ENCODE assay signal across 10 mouse cellular contexts in genomic region chr5:43842011-43842285, GRCm38 (mm10). TPM values are rescaled to one million over a fixed set of nuclear protein-coding genes. Genes with fewer than 3 reads are reported as not detected.
DNase-seq lines count a peak whose midpoint lies in the region; ATAC-seq and TF ChIP-seq lines count a peak whose summit lies in the region.
"Had no signal": no experiment of that assay in that cellular context is flagged by ENCODE, and none has a peak within 500 bp of the region (broad histone marks: within the 10 kb centered on the region; RNA-seq: fewer than 3 reads in every experiment).

No protein-coding gene starts in this region.

- dilution Hi-C loops in CH12.LX (cut with MboI; ENCODE audit: extremely low pct_ligation_motif_present, extremely low pct_unique_long_range_greater_than_20kb, low sequenced_read_pairs): no loop called here

- TF ChIP-seq POLR2A in CH12.LX (IDR thresholded peaks at IDR 0.05; ENCODE audit: low read depth, low read length): no peak

- H3K27ac ChIP-seq in kidney, postnatal 0 days: no peak overlapping the region
- H3K27ac ChIP-seq in CH12.LX (ENCODE audit: insufficient read depth, low read depth): no peak overlapping the region
- H3K27ac ChIP-seq: embryonic facial prominence, embryonic 10.5 days; hindbrain, embryonic 13.5 days had no signal

- DNase-seq in kidney, postnatal 0 days (ENCODE audit: low spot score): no peak
- no peak for DNase-seq in kidney, postnatal 36 days
- DNase-seq in CH12.LX (ENCODE audit: extremely low read depth): peak; percentile 52
- no peak for DNase-seq in adrenal gland, adult 8-10 months
- DNase-seq: thymus, postnatal 36 days had no signal

- no peak for TF ChIP-seq CTCF in kidney, postnatal 0 days (IDR thresholded peaks at IDR 0.05; ENCODE audit: low read depth)
- no peak for TF ChIP-seq CTCF in CH12.LX (conservative IDR thresholded peaks at IDR 0.05 in 1 of 2, IDR thresholded peaks at IDR 0.05 in 1 of 2; ENCODE audit: low read depth in 2 of 2, low read length in 2 of 2)

- no peaks in the 10 kb centered on the region for H3K36me3 ChIP-seq in kidney, postnatal 0 days (ENCODE audit: insufficient read depth, low read length)
- H3K36me3 ChIP-seq in CH12.LX (replicated peaks in 1 of 2; ENCODE audit: control insufficient read depth in 1 of 2, insufficient read depth in 1 of 2, low read length in 1 of 2): peaks cover 0 to 2% of the 10 kb centered on the region in 2 experiments
- H3K36me3 ChIP-seq: embryonic facial prominence, embryonic 10.5 days; hindbrain, embryonic 13.5 days had no signal

- TF ChIP-seq EP300 in CH12.LX (IDR thresholded peaks at IDR 0.05; ENCODE audit: low read length): no peak

- in situ Hi-C loops in CH12.LX (cut with MboI; ENCODE audit: low pct_ligation_motif_present, low pct_unique_long_range_greater_than_20kb, low sequenced_read_pairs): no loop called here

- 74% methylated on average over 5 of the region's 5 CpGs for WGBS in kidney, postnatal 0 days

- H3K9me3 ChIP-seq in kidney, postnatal 0 days (replicated peaks; ENCODE audit: low read length): no peaks in the 10 kb centered on the region
- peaks cover 11% of the 10 kb centered on the region for H3K9me3 ChIP-seq in CH12.LX (replicated peaks; ENCODE audit: low read length)
- H3K9me3 ChIP-seq: hindbrain, embryonic 13.5 days had no signal

- H3K27me3 ChIP-seq in kidney, postnatal 0 days (ENCODE audit: insufficient read depth, low read length): no peaks in the 10 kb centered on the region
- H3K27me3 ChIP-seq in CH12.LX (replicated peaks): no peaks in the 10 kb centered on the region
- H3K27me3 ChIP-seq: hindbrain, embryonic 13.5 days had no signal

- H3K4me1 ChIP-seq in kidney, postnatal 0 days (replicated peaks; ENCODE audit: insufficient read depth, low read length): no peaks in the 10 kb centered on the region
- H3K4me1 ChIP-seq in CH12.LX (ENCODE audit: control insufficient read depth in 1 of 2, insufficient read depth in 2 of 2): peaks cover 3 to 36% of the 10 kb centered on the region in 2 experiments

- H3K9ac ChIP-seq in kidney, postnatal 0 days (ENCODE audit: low read depth, low read length): no peak overlapping the region
- peak overlapping the region; percentile 61; the same call in 1 of the 2 replicates for H3K9ac ChIP-seq in CH12.LX (ENCODE audit: insufficient read depth, low read depth)
- H3K9ac ChIP-seq: hindbrain, embryonic 13.5 days had no signal

- H3K4me3 ChIP-seq in kidney, postnatal 0 days (replicated peaks; ENCODE audit: low read depth, low read length): no peak overlapping the region
- H3K4me3 ChIP-seq in CH12.LX (replicated peaks in 1 of 3; ENCODE audit: low read depth in 2 of 3, low read length in 2 of 3, poor library complexity in 1 of 3): peak overlapping the region; percentile 29 to 64 (median 32)
- H3K4me3 ChIP-seq: embryonic facial prominence, embryonic 10.5 days; hindbrain, embryonic 13.5 days had no signal

- no peak for TF ChIP-seq RAD21 in CH12.LX (IDR thresholded peaks at IDR 0.05; ENCODE audit: low read depth, low read length)

- peak overlapping the region; percentile 14 for H3K4me2 ChIP-seq in kidney, postnatal 0 days (ENCODE audit: low read length)
- H3K4me2 ChIP-seq in CH12.LX (ENCODE audit: insufficient read depth, low read depth, poor library complexity, severe bottlenecking): peak overlapping the region; percentile 100
- H3K4me2 ChIP-seq: hindbrain, embryonic 13.5 days had no signal

- ATAC-seq in kidney, postnatal 0 days (replicated peaks; ENCODE audit: low FRiP score, low read depth): no peak
- ATAC-seq in inflammation-experienced regulatory T-cells, adult 6 months: peak; percentile 25
- ATAC-seq in megakaryocyte-erythroid progenitor cell, adult 5-6 weeks (replicated peaks; ENCODE audit: low FRiP score, low TSS enrichment, poor library complexity, severe bottlenecking): peak; percentile 41
- ATAC-seq in monocyte, adult 5-6 weeks (replicated peaks; ENCODE audit: insufficient number of reproducible peaks, low FRiP score, low TSS enrichment, poor library complexity, severe bottlenecking): no peak

- no peaks in the 10 kb centered on the region for H3K79me2 ChIP-seq in CH12.LX (replicated peaks; ENCODE audit: control insufficient read depth, extremely low read depth, insufficient read depth, poor library complexity, severe bottlenecking)

TF ChIP-seq in CH12.LX, 34 proteins besides CTCF, POLR2A, EP300 and RAD21:
- TF ChIP-seq MXI1 (IDR thresholded peaks at IDR 0.05; ENCODE audit: low read depth, low read length) (peak; percentile 5; the same call in 1 of the 2 replicates), KAT2A (IDR thresholded peaks at IDR 0.05; ENCODE audit: insufficient replicate concordance, low read length) (no peak)

RNA-seq across cellular contexts. Expression of gene Fbxl5, which starts 20.5 kb away (rescaled TPM):
- polyA plus RNA-seq in kidney, postnatal 0 days (2015; fragmentation: Nextera tagmentation; extraction: Ambion mirVana): 61.0 and 62.1 TPM in 2 replicates
- total RNA-seq in CH12.LX (2012; rRNA removed) (20.5 and 20.9 TPM in 2 replicates), CH12.LX (2014; rRNA removed) (45.3 and 48.4 TPM in 2 replicates)
- 28.1 and 28.4 TPM in 2 replicates for polyA plus RNA-seq in CH12.LX (2012; ENCODE audit: insufficient read length, low read depth)
- polyA plus RNA-seq in inflammation-experienced regulatory T-cells, adult 6 months (2017; shearing (Covaris generic)): 10 to 100 TPM; 64.3 to 71.7 (median 67.1) TPM
- total RNA-seq in megakaryocyte-erythroid progenitor cell, adult 5-6 weeks (2014; fragmentation: Nextera tagmentation): 23.3 and 36.0 TPM in 2 replicates
- total RNA-seq in megakaryocyte-erythroid progenitor cell, adult 5-6 weeks (2017): 27.5 and 52.1 TPM in 2 replicates
- 126 to 151 TPM (median 147 TPM) in 3 replicates for total RNA-seq in monocyte, adult 5-6 weeks (2017)
- total RNA-seq in adrenal gland, adult 8-10 months (2022): 10 to 100 TPM; 66.6 to 95.2 (median 83.9) TPM

RNA-seq across cellular contexts. Expression of gene Bst1, which starts 23.3 kb away (rescaled TPM):
- 4.0 and 4.1 TPM in 2 replicates for polyA plus RNA-seq in kidney, postnatal 0 days (2015; fragmentation: Nextera tagmentation; extraction: Ambion mirVana)
- total RNA-seq in CH12.LX (2012; rRNA removed) (1.9 and 3.3 TPM in 2 replicates), CH12.LX (2014; rRNA removed) (4.7 and 4.8 TPM in 2 replicates)
- polyA plus RNA-seq in CH12.LX (2012; ENCODE audit: insufficient read length, low read depth): 8.9 and 9.9 TPM in 2 replicates
- polyA plus RNA-seq in inflammation-experienced regulatory T-cells, adult 6 months (2017; shearing (Covaris generic)): under 1 TPM in 2 of 3 experiments, not detected in 1; 0.20 to 0.26 TPM
- 1.7 TPM in 1 of 2 replicates, not detected in the other for total RNA-seq in megakaryocyte-erythroid progenitor cell, adult 5-6 weeks (2014; fragmentation: Nextera tagmentation)
- 0.38 TPM in 1 of 2 replicates, not detected in the other for total RNA-seq in megakaryocyte-erythroid progenitor cell, adult 5-6 weeks (2017)
- total RNA-seq in monocyte, adult 5-6 weeks (2017): 3.8 to 8.0 TPM (median 3.8 TPM) in 3 replicates
- total RNA-seq in adrenal gland, adult 8-10 months (2022): 1 to 10 TPM; 1.3 to 2.7 (median 1.8) TPM
- polyA plus RNA-seq: hindbrain, embryonic 13.5 days had no signal

RNA-seq across cellular contexts. Expression of gene Cd38, which starts 26.4 kb away (rescaled TPM):
- 26.9 and 28.5 TPM in 2 replicates for polyA plus RNA-seq in kidney, postnatal 0 days (2015; fragmentation: Nextera tagmentation; extraction: Ambion mirVana)
- total RNA-seq in CH12.LX (2012; rRNA removed) (2.9 and 3.3 TPM in 2 replicates), CH12.LX (2014; rRNA removed) (1.5 and 1.7 TPM in 2 replicates)
- polyA plus RNA-seq in CH12.LX (2012; ENCODE audit: insufficient read length, low read depth): 0.87 and 0.93 TPM in 2 replicates
- polyA plus RNA-seq in inflammation-experienced regulatory T-cells, adult 6 months (2017; shearing (Covaris generic)): 10 to 100 TPM; 46.2 to 79.7 (median 73.6) TPM
- 0.74 and 1.2 TPM in 2 replicates for total RNA-seq in megakaryocyte-erythroid progenitor cell, adult 5-6 weeks (2014; fragmentation: Nextera tagmentation)
- total RNA-seq in megakaryocyte-erythroid progenitor cell, adult 5-6 weeks (2017): 0.57 TPM in 1 of 2 replicates, not detected in the other
- 13.9 to 18.1 TPM (median 14.7 TPM) in 3 replicates for total RNA-seq in monocyte, adult 5-6 weeks (2017)
- 10 to 100 TPM; 10.0 to 18.3 (median 12.8) TPM for total RNA-seq in adrenal gland, adult 8-10 months (2022)

Comparison
In these comparisons a context has a peak if more than half of its experiments do, and no peak if none do; other contexts are left out.
1. ATAC-seq: peak in inflammation-experienced regulatory T-cells, adult 6 months (single experiment) and megakaryocyte-erythroid progenitor cell, adult 5-6 weeks (single experiment); none in kidney, postnatal 0 days (single experiment) and monocyte, adult 5-6 weeks (single experiment).